ENCODE assay signal across 10 mouse cellular contexts in genomic region chr13:81526687-81527086, GRCm38 (mm10).
DNase-seq lines count a peak whose midpoint lies in the region; ATAC-seq and TF ChIP-seq lines count a peak whose summit lies in the region.
"Had no signal": no experiment of that assay in that cellular context is flagged by ENCODE, and none has a peak within 500 bp of the region (broad histone marks: within the 10 kb centered on the region; RNA-seq: fewer than 3 reads in every experiment).

No protein-coding gene starts in this region.

- H3K4me3 ChIP-seq in kidney, embryonic 14.5 days (ENCODE audit: low read length) = no peak overlapping the region
- H3K4me3 ChIP-seq in CH12.LX (replicated peaks in 1 of 3; ENCODE audit: low read depth in 2 of 3, low read length in 2 of 3, poor library complexity in 1 of 3) = no peak overlapping the region
- H3K4me3 ChIP-seq in hindbrain, embryonic 16.5 days (ENCODE audit: low read length) = no peak overlapping the region
- H3K4me3 ChIP-seq in lung, adult 2 months (replicated peaks; ENCODE audit: extremely low read depth, low read depth, low read length) = no peak overlapping the region
- H3K4me3 ChIP-seq: myocyte had no signal

- no peaks in the 10 kb centered on the region for H3K27me3 ChIP-seq in kidney, embryonic 14.5 days (ENCODE audit: control insufficient read depth, insufficient read depth, low read length)
- no peaks in the 10 kb centered on the region for H3K27me3 ChIP-seq in CH12.LX (replicated peaks)
- H3K27me3 ChIP-seq in hindbrain, embryonic 16.5 days (replicated peaks; ENCODE audit: control insufficient read depth, insufficient read depth, low read length) = no peaks in the 10 kb centered on the region

- H3K9ac ChIP-seq in kidney, embryonic 14.5 days (ENCODE audit: low read depth, low read length) = no peak overlapping the region
- H3K9ac ChIP-seq in CH12.LX (ENCODE audit: insufficient read depth, low read depth) = no peak overlapping the region
- H3K9ac ChIP-seq in hindbrain, embryonic 16.5 days (ENCODE audit: low read depth, low read length) = no peak overlapping the region

- TF ChIP-seq EP300 in CH12.LX (IDR thresholded peaks at IDR 0.05; ENCODE audit: low read length) = no peak

- in situ Hi-C loops in CH12.LX (cut with MboI; ENCODE audit: low pct_ligation_motif_present, low pct_unique_long_range_greater_than_20kb, low sequenced_read_pairs) = no loop called here

- H3K4me1 ChIP-seq in kidney, embryonic 14.5 days (ENCODE audit: control insufficient read depth, insufficient read depth, low read length) = no peaks in the 10 kb centered on the region
- 0 out of 4 replicates have a peak, but pooled peaks cover 0 to 2% of the 10 kb centered on the region in 2 experiments for H3K4me1 ChIP-seq in CH12.LX (ENCODE audit: control insufficient read depth in 1 of 2, insufficient read depth in 2 of 2)
- H3K4me1 ChIP-seq in hindbrain, embryonic 16.5 days (ENCODE audit: control insufficient read depth, insufficient read depth, low read depth, low read length) = no peaks in the 10 kb centered on the region
- no peaks in the 10 kb centered on the region for H3K4me1 ChIP-seq in lung, adult 2 months (ENCODE audit: control insufficient read depth, insufficient read depth, low read length)

- WGBS in kidney, embryonic 14.5 days = 58% methylated on average over 4 of the region's 4 CpGs
- 51% methylated on average over 4 of the region's 4 CpGs for WGBS in hindbrain, embryonic 16.5 days
- 41% methylated on average over 4 of the region's 4 CpGs for WGBS in lung, adult 2 months

- peak; percentile 71; the same call in 1 of the 2 replicates for ATAC-seq in kidney, embryonic 14.5 days (ENCODE audit: low FRiP score, low TSS enrichment)
- peak; percentile 78 for ATAC-seq in hindbrain, embryonic 16.5 days

- no peak overlapping the region for H3K27ac ChIP-seq in kidney, embryonic 14.5 days (ENCODE audit: low read depth, low read length)
- H3K27ac ChIP-seq in CH12.LX (ENCODE audit: insufficient read depth, low read depth) = no peak overlapping the region
- H3K27ac ChIP-seq in hindbrain, embryonic 16.5 days (ENCODE audit: low read depth, low read length) = no peak overlapping the region

- dilution Hi-C loops in CH12.LX (cut with MboI; ENCODE audit: extremely low pct_ligation_motif_present, extremely low pct_unique_long_range_greater_than_20kb, low sequenced_read_pairs) = no loop called here

- TF ChIP-seq RAD21 in CH12.LX (IDR thresholded peaks at IDR 0.05; ENCODE audit: low read depth, low read length) = peak; percentile 54

- H3K36me3 ChIP-seq in kidney, embryonic 14.5 days (ENCODE audit: control insufficient read depth, insufficient read depth, low read length) = no peaks in the 10 kb centered on the region
- H3K36me3 ChIP-seq in CH12.LX (replicated peaks in 1 of 2; ENCODE audit: control insufficient read depth in 1 of 2, insufficient read depth in 1 of 2, low read length in 1 of 2) = no peaks in the 10 kb centered on the region
- no peaks in the 10 kb centered on the region for H3K36me3 ChIP-seq in hindbrain, embryonic 16.5 days (ENCODE audit: control insufficient read depth, insufficient read depth, low read length)

- no peaks in the 10 kb centered on the region for H3K9me3 ChIP-seq in kidney, embryonic 14.5 days (ENCODE audit: control insufficient read depth, low read length)
- H3K9me3 ChIP-seq in CH12.LX (replicated peaks; ENCODE audit: low read length) = no peaks in the 10 kb centered on the region
- no peaks in the 10 kb centered on the region for H3K9me3 ChIP-seq in hindbrain, embryonic 16.5 days (ENCODE audit: control insufficient read depth, low read length)

- peak; percentile 61 to 77 for TF ChIP-seq CTCF in CH12.LX (conservative IDR thresholded peaks at IDR 0.05 in 1 of 2, IDR thresholded peaks at IDR 0.05 in 1 of 2; ENCODE audit: low read depth in 2 of 2, low read length in 2 of 2)
- no peak for TF ChIP-seq CTCF in lung, adult 2 months (IDR thresholded peaks at IDR 0.05; ENCODE audit: insufficient read depth, low read length)

- H3K4me2 ChIP-seq in kidney, embryonic 14.5 days (replicated peaks; ENCODE audit: low read depth, low read length) = no peak overlapping the region
- H3K4me2 ChIP-seq in CH12.LX (ENCODE audit: insufficient read depth, low read depth, poor library complexity, severe bottlenecking) = peak overlapping the region; percentile 75; the same call in 1 of the 2 replicates
- H3K4me2 ChIP-seq in hindbrain, embryonic 16.5 days (ENCODE audit: low read length) = no peak overlapping the region

- no peak for DNase-seq in kidney, postnatal 10 days
- DNase-seq in CH12.LX (ENCODE audit: extremely low read depth) (peak; percentile 21), adipocyte (ENCODE audit: low spot score) (peak; percentile 9)
- no peak for DNase-seq in kidney, postnatal 14 days
- no peak for DNase-seq in adrenal gland, adult 18-20 months (ENCODE audit: low spot score in 2 of 2)
- DNase-seq in lung, adult 2 months = no peak
- DNase-seq: cerebellum, adult 11 months had no signal

- TF ChIP-seq POLR2A in CH12.LX (IDR thresholded peaks at IDR 0.05; ENCODE audit: low read depth, low read length) = no peak
- TF ChIP-seq POLR2A in lung, adult 2 months (IDR thresholded peaks at IDR 0.05; ENCODE audit: borderline replicate concordance, extremely low read depth, low read depth, low read length) = no peak

- H3K79me2 ChIP-seq in CH12.LX (replicated peaks; ENCODE audit: control insufficient read depth, extremely low read depth, insufficient read depth, poor library complexity, severe bottlenecking) = no peaks in the 10 kb centered on the region

TF ChIP-seq in CH12.LX, 34 proteins besides CTCF, POLR2A, EP300 and RAD21:
- TF ChIP-seq SMC3 (IDR thresholded peaks at IDR 0.05; ENCODE audit: low read depth, low read length) (peak; percentile 64), SIN3A (IDR thresholded peaks at IDR 0.05; ENCODE audit: low read length) (no peak)

Comparison
In these comparisons a context has a peak if more than half of its experiments do, and no peak if none do; other contexts are left out.
1. DNase-seq: peak in CH12.LX (single experiment) and adipocyte (single experiment); none in kidney, postnatal 10 days (single experiment), kidney, postnatal 14 days (single experiment), adrenal gland, adult 18-20 months (0 of 2) and lung, adult 2 months (single experiment).